In genomic region chr19:47053471-47053870, GRCm38 (mm10) we compare ENCODE assay signal across 21 mouse cellular contexts. TPM values are rescaled to one million over a fixed set of nuclear protein-coding genes. Genes with fewer than 3 reads are reported as not detected.
DNase-seq lines count a peak whose midpoint lies in the region; ATAC-seq and TF ChIP-seq lines count a peak whose summit lies in the region.
"Had no signal": no experiment of that assay in that cellular context is flagged by ENCODE, and none has a peak within 500 bp of the region (broad histone marks: within the 10 kb centered on the region; RNA-seq: fewer than 3 reads in every experiment).

No protein-coding gene starts in this region.

- no peak overlapping the region for H3K4me2 ChIP-seq in liver, postnatal 0 days (ENCODE audit: low read depth, low read length)
- H3K4me2 ChIP-seq in liver, embryonic 12.5 days: no peak overlapping the region
- 0 out of 2 replicates have a peak overlapping the region, but pooled peaks have one; percentile 38 for H3K4me2 ChIP-seq in intestine, postnatal 0 days (replicated peaks; ENCODE audit: low read depth)
- no peak overlapping the region for H3K4me2 ChIP-seq in stomach, embryonic 16.5 days (ENCODE audit: low read depth, low read length)
- no peak overlapping the region for H3K4me2 ChIP-seq in hindbrain, embryonic 13.5 days
- H3K4me2 ChIP-seq: heart, embryonic 12.5 days; limb, embryonic 12.5 days; midbrain, embryonic 11.5 days; neural tube, embryonic 12.5 days had no signal

- WGBS in liver, postnatal 0 days (ENCODE audit: insufficient replicate concordance): 57% methylated on average over 4 of the region's 4 CpGs
- WGBS in liver, embryonic 12.5 days (ENCODE audit: insufficient replicate concordance): 69% methylated on average over 4 of the region's 4 CpGs
- 30% methylated on average over 4 of the region's 4 CpGs for WGBS in intestine, postnatal 0 days
- 66% methylated on average over 4 of the region's 4 CpGs for WGBS in stomach, embryonic 16.5 days
- 92% methylated on average over 4 of the region's 4 CpGs for WGBS in hindbrain, embryonic 13.5 days

- ATAC-seq in liver, postnatal 0 days: peak; percentile 83
- ATAC-seq in liver, embryonic 12.5 days: no peak
- peak; percentile 89 for ATAC-seq in intestine, postnatal 0 days
- 0 out of 2 replicates have a peak, but pooled peaks have one; percentile 52 for ATAC-seq in stomach, embryonic 16.5 days (ENCODE audit: insufficient read depth, low FRiP score)
- ATAC-seq in hindbrain, embryonic 13.5 days (ENCODE audit: low FRiP score): no peak
- ATAC-seq: forebrain, embryonic 14.5 days; hindbrain, postnatal 0 days had no signal

- H3K27me3 ChIP-seq in liver, postnatal 0 days (ENCODE audit: insufficient read depth, low read length): no peaks in the 10 kb centered on the region
- no peaks in the 10 kb centered on the region; the same call in 1 of the 2 replicates for H3K27me3 ChIP-seq in liver, embryonic 12.5 days (replicated peaks)
- H3K27me3 ChIP-seq in intestine, postnatal 0 days (replicated peaks; ENCODE audit: control insufficient read depth, insufficient read depth, low read length): no peaks in the 10 kb centered on the region
- no peaks in the 10 kb centered on the region for H3K27me3 ChIP-seq in stomach, embryonic 16.5 days (ENCODE audit: control insufficient read depth, insufficient read depth, low read length)
- no peaks in the 10 kb centered on the region for H3K27me3 ChIP-seq in hindbrain, embryonic 13.5 days
- H3K27me3 ChIP-seq: heart, embryonic 12.5 days; limb, embryonic 12.5 days; neural tube, embryonic 12.5 days had no signal

- no peaks in the 10 kb centered on the region for H3K9me3 ChIP-seq in liver, postnatal 0 days (ENCODE audit: low read length)
- no peaks in the 10 kb centered on the region for H3K9me3 ChIP-seq in liver, embryonic 12.5 days (replicated peaks)
- no peaks in the 10 kb centered on the region for H3K9me3 ChIP-seq in intestine, postnatal 0 days (ENCODE audit: control insufficient read depth)
- no peaks in the 10 kb centered on the region for H3K9me3 ChIP-seq in stomach, embryonic 16.5 days (replicated peaks; ENCODE audit: control insufficient read depth, low read length)
- H3K9me3 ChIP-seq in hindbrain, embryonic 13.5 days: no peaks in the 10 kb centered on the region
- H3K9me3 ChIP-seq: heart, embryonic 12.5 days; limb, embryonic 12.5 days; neural tube, embryonic 12.5 days had no signal

- TF ChIP-seq EP300 in liver, postnatal 0 days (IDR thresholded peaks at IDR 0.05; ENCODE audit: low read depth): no peak

- peak overlapping the region; percentile 82 for H3K27ac ChIP-seq in liver, postnatal 0 days (ENCODE audit: low read depth)
- H3K27ac ChIP-seq in liver, embryonic 12.5 days: no peak overlapping the region
- H3K27ac ChIP-seq in intestine, postnatal 0 days (ENCODE audit: low read depth, low read length): peak overlapping the region; percentile 60; the same call in 1 of the 2 replicates
- 0 out of 2 replicates have a peak overlapping the region, but pooled peaks have one; percentile 49 for H3K27ac ChIP-seq in stomach, embryonic 16.5 days (ENCODE audit: low read length)
- H3K27ac ChIP-seq in hindbrain, embryonic 13.5 days: no peak overlapping the region
- H3K27ac ChIP-seq: hindbrain, postnatal 0 days; left cerebral cortex, adult 2 months; limb, embryonic 12.5 days; macrophage; neural tube, embryonic 12.5 days had no signal

- no peaks in the 10 kb centered on the region for H3K36me3 ChIP-seq in liver, postnatal 0 days (replicated peaks; ENCODE audit: insufficient read depth, low read length)
- no peaks in the 10 kb centered on the region for H3K36me3 ChIP-seq in liver, embryonic 12.5 days
- no peaks in the 10 kb centered on the region for H3K36me3 ChIP-seq in intestine, postnatal 0 days (ENCODE audit: control insufficient read depth, insufficient read depth)
- H3K36me3 ChIP-seq in stomach, embryonic 16.5 days (ENCODE audit: control insufficient read depth, insufficient read depth, low read length): no peaks in the 10 kb centered on the region
- no peaks in the 10 kb centered on the region for H3K36me3 ChIP-seq in hindbrain, embryonic 13.5 days
- H3K36me3 ChIP-seq: heart, embryonic 12.5 days; neural tube, embryonic 12.5 days had no signal

- H3K9ac ChIP-seq in liver, postnatal 0 days (replicated peaks): no peak overlapping the region
- no peak overlapping the region for H3K9ac ChIP-seq in liver, embryonic 12.5 days
- H3K9ac ChIP-seq in intestine, postnatal 0 days (ENCODE audit: low read depth, low read length): no peak overlapping the region
- no peak overlapping the region for H3K9ac ChIP-seq in stomach, embryonic 16.5 days (ENCODE audit: low read length)
- no peak overlapping the region for H3K9ac ChIP-seq in hindbrain, embryonic 13.5 days
- H3K9ac ChIP-seq: heart, embryonic 12.5 days; limb, embryonic 12.5 days; neural tube, embryonic 12.5 days had no signal

- TF ChIP-seq CTCF in liver, postnatal 0 days (IDR thresholded peaks at IDR 0.05; ENCODE audit: low read depth): no peak
- no peak for TF ChIP-seq CTCF in intestine, postnatal 0 days (IDR thresholded peaks at IDR 0.05; ENCODE audit: low read depth)

- DNase-seq in liver, postnatal 0 days: peak; percentile 49
- DNase-seq in kidney, postnatal 10 days: peak; percentile 47
- no peak for DNase-seq in frontal cortex, postnatal 14 days (ENCODE audit: low spot score in 2 of 2)
- DNase-seq in lung, postnatal 25 days (ENCODE audit: low spot score): no peak
- DNase-seq: adrenal gland, adult 8-10 months; heart, postnatal 36 days; lung, adult 2 months; thymus, adult 18-20 months had no signal

- peaks cover 15% of the 10 kb centered on the region for H3K4me1 ChIP-seq in liver, postnatal 0 days (ENCODE audit: insufficient read depth)
- peaks cover 24% of the 10 kb centered on the region for H3K4me1 ChIP-seq in liver, embryonic 12.5 days
- H3K4me1 ChIP-seq in intestine, postnatal 0 days (replicated peaks; ENCODE audit: control insufficient read depth, insufficient read depth, low read length): 0 out of 2 replicates have a peak, but pooled peaks cover 3% of the 10 kb centered on the region
- peaks cover 10% of the 10 kb centered on the region for H3K4me1 ChIP-seq in stomach, embryonic 16.5 days (ENCODE audit: control insufficient read depth, insufficient read depth, low read length)
- H3K4me1 ChIP-seq in hindbrain, embryonic 13.5 days (replicated peaks): peaks cover 17% of the 10 kb centered on the region

- no peak overlapping the region for H3K4me3 ChIP-seq in liver, postnatal 0 days (ENCODE audit: low read depth, low read length)
- H3K4me3 ChIP-seq in liver, embryonic 12.5 days: no peak overlapping the region
- H3K4me3 ChIP-seq in intestine, postnatal 0 days (ENCODE audit: low read depth, low read length): no peak overlapping the region
- H3K4me3 ChIP-seq in stomach, embryonic 16.5 days (replicated peaks; ENCODE audit: low read length): no peak overlapping the region
- H3K4me3 ChIP-seq in hindbrain, embryonic 13.5 days: no peak overlapping the region
- H3K4me3 ChIP-seq: erythroblast, embryonic 14.5 days; heart, embryonic 12.5 days; left cerebral cortex, adult 2 months; limb, embryonic 12.5 days; neural tube, embryonic 12.5 days had no signal

RNA-seq across cellular contexts. Expression of gene Pcgf6, which starts 2.8 kb away (rescaled TPM):
- 7.7 and 8.0 TPM in 2 replicates for polyA plus RNA-seq in liver, postnatal 0 days (2015; fragmentation: Nextera tagmentation; extraction: Ambion mirVana)
- polyA plus RNA-seq in liver, embryonic 12.5 days (2016; fragmentation: Nextera tagmentation; extraction: Ambion mirVana): 19.0 and 20.0 TPM in 2 replicates
- polyA plus RNA-seq in intestine, postnatal 0 days (2015; fragmentation: Nextera tagmentation; extraction: Ambion mirVana): 9.4 and 14.4 TPM in 2 replicates
- 11.5 and 11.8 TPM in 2 replicates for polyA plus RNA-seq in stomach, embryonic 16.5 days (2015; fragmentation: Nextera tagmentation; extraction: Ambion mirVana)
- polyA plus RNA-seq in hindbrain, embryonic 13.5 days (2015; fragmentation: Nextera tagmentation; extraction: Ambion mirVana): 31.1 and 31.2 TPM in 2 replicates

RNA-seq across cellular contexts. Expression of gene Taf5, which starts 14.1 kb away (rescaled TPM):
- polyA plus RNA-seq in liver, postnatal 0 days (2015; fragmentation: Nextera tagmentation; extraction: Ambion mirVana): 2.1 and 2.3 TPM in 2 replicates
- 9.5 and 10.1 TPM in 2 replicates for polyA plus RNA-seq in liver, embryonic 12.5 days (2016; fragmentation: Nextera tagmentation; extraction: Ambion mirVana)
- polyA plus RNA-seq in intestine, postnatal 0 days (2015; fragmentation: Nextera tagmentation; extraction: Ambion mirVana): 3.9 TPM in 2 replicates
- 2.2 and 3.1 TPM in 2 replicates for polyA plus RNA-seq in stomach, embryonic 16.5 days (2015; fragmentation: Nextera tagmentation; extraction: Ambion mirVana)
- 6.0 and 6.9 TPM in 2 replicates for polyA plus RNA-seq in hindbrain, embryonic 13.5 days (2015; fragmentation: Nextera tagmentation; extraction: Ambion mirVana)

RNA-seq across cellular contexts. Expression of gene Usmg5, which starts 37.0 kb away (rescaled TPM):
- polyA plus RNA-seq in liver, postnatal 0 days (2015; fragmentation: Nextera tagmentation; extraction: Ambion mirVana): 1,395 and 1,426 TPM in 2 replicates
- 984 and 997 TPM in 2 replicates for polyA plus RNA-seq in liver, embryonic 12.5 days (2016; fragmentation: Nextera tagmentation; extraction: Ambion mirVana)
- 2,827 and 3,144 TPM in 2 replicates for polyA plus RNA-seq in intestine, postnatal 0 days (2015; fragmentation: Nextera tagmentation; extraction: Ambion mirVana)
- 1,055 and 1,395 TPM in 2 replicates for polyA plus RNA-seq in stomach, embryonic 16.5 days (2015; fragmentation: Nextera tagmentation; extraction: Ambion mirVana)
- 1,588 and 1,676 TPM in 2 replicates for polyA plus RNA-seq in hindbrain, embryonic 13.5 days (2015; fragmentation: Nextera tagmentation; extraction: Ambion mirVana)

RNA-seq across cellular contexts. Expression of gene Pdcd11, which starts 37.1 kb away (rescaled TPM):
- 3.0 and 3.3 TPM in 2 replicates for polyA plus RNA-seq in liver, postnatal 0 days (2015; fragmentation: Nextera tagmentation; extraction: Ambion mirVana)
- 10.9 and 11.7 TPM in 2 replicates for polyA plus RNA-seq in liver, embryonic 12.5 days (2016; fragmentation: Nextera tagmentation; extraction: Ambion mirVana)
- polyA plus RNA-seq in intestine, postnatal 0 days (2015; fragmentation: Nextera tagmentation; extraction: Ambion mirVana): 4.3 and 5.2 TPM in 2 replicates
- 7.8 and 8.4 TPM in 2 replicates for polyA plus RNA-seq in stomach, embryonic 16.5 days (2015; fragmentation: Nextera tagmentation; extraction: Ambion mirVana)
- polyA plus RNA-seq in hindbrain, embryonic 13.5 days (2015; fragmentation: Nextera tagmentation; extraction: Ambion mirVana): 6.7 and 7.3 TPM in 2 replicates

RNA-seq across cellular contexts. Expression of gene Nt5c2, which starts 38.5 kb away (rescaled TPM):
- polyA plus RNA-seq in liver, postnatal 0 days (2015; fragmentation: Nextera tagmentation; extraction: Ambion mirVana): 30.2 and 36.1 TPM in 2 replicates
- polyA plus RNA-seq in liver, embryonic 12.5 days (2016; fragmentation: Nextera tagmentation; extraction: Ambion mirVana): 67.1 and 78.5 TPM in 2 replicates
- 22.0 and 23.0 TPM in 2 replicates for polyA plus RNA-seq in intestine, postnatal 0 days (2015; fragmentation: Nextera tagmentation; extraction: Ambion mirVana)
- 86.4 and 91.2 TPM in 2 replicates for polyA plus RNA-seq in stomach, embryonic 16.5 days (2015; fragmentation: Nextera tagmentation; extraction: Ambion mirVana)
- 93.2 and 98.1 TPM in 2 replicates for polyA plus RNA-seq in hindbrain, embryonic 13.5 days (2015; fragmentation: Nextera tagmentation; extraction: Ambion mirVana)

Comparison
In these comparisons a context has a peak if more than half of its experiments do, and no peak if none do; other contexts are left out.
1. ATAC-seq: peak in liver, postnatal 0 days (single experiment), intestine, postnatal 0 days (single experiment) and stomach, embryonic 16.5 days (single experiment); none in liver, embryonic 12.5 days (single experiment) and hindbrain, embryonic 13.5 days (single experiment).
2. H3K27ac ChIP-seq: peak in liver, postnatal 0 days (single experiment), intestine, postnatal 0 days (single experiment) and stomach, embryonic 16.5 days (single experiment); none in liver, embryonic 12.5 days (single experiment) and hindbrain, embryonic 13.5 days (single experiment).
3. DNase-seq: peak in liver, postnatal 0 days (single experiment) and kidney, postnatal 10 days (single experiment); none in frontal cortex, postnatal 14 days (0 of 2) and lung, postnatal 25 days (single experiment).